Mouse (Mus musculus) urinary bladder, postnatal 36 days (tissue): ENCODE data around the gene Pskh1.
A peak's percentile ranks its signal among the peaks of the same experiment; 100 is the strongest.

Experiments
- DNase-seq, 2 experiments: peaks; one replicate each; pipeline ENCODE4 v3.0.0; 2022; ENCODE audit warnings: low spot score in 2 of 2, mixed read lengths in 1 of 2

Gene Pskh1

GRCm38 (mm10) chr8:105957813-105958212 is 57.6 kb downstream of the Pskh1 start:
- DNase-seq = no peak

- DNase-seq = peak; percentile 89
Measured at GRCm38 (mm10) chr8:105959350-105959749, 59.1 kb downstream of the Pskh1 start.

DNA sequence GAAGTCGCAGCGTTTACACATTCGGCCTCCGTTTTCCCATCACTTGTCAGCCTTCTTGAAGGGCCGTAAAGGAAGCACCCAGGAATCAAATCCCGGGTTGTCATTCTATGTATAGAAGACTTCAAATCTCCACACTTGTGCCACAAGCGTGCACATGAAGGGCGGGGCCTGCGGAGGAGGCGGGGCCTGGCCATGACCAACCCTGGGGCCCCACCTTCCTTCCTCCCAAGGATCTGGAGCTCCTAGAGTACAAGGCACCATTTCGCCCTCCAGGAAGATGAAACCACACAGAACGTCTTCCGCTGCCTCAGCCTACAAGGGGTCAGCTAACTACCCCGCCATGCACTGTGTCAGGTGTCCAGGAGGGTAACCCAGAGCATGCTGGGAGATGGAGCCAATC is 60.9 kb downstream of the Pskh1 start:
- DNase-seq = no peak

DNA sequence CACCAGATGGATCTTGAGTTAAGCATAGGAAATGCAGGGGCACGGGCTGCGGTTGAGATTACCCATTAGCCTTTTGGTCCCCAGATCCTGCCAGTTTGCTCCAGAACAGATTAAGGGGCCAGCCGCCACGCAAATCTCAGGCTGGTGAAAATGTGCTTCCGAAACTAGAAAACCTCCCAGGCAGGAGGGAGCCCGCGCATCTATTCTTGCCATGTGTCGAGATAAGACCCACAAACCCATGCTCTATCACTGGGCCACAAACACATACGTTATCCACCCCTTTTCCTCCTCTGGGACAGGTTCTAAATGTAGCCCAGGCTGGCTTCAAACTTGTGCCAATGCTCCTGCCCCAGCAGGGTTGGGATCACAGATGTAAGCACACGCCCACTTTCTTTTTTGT is 61.3 kb downstream of the Pskh1 start:
- no peak for DNase-seq

GRCm38 (mm10) chr8:105964506-105965265 is 64.4 kb downstream of the Pskh1 start:
- DNase-seq = no peak

DNA sequence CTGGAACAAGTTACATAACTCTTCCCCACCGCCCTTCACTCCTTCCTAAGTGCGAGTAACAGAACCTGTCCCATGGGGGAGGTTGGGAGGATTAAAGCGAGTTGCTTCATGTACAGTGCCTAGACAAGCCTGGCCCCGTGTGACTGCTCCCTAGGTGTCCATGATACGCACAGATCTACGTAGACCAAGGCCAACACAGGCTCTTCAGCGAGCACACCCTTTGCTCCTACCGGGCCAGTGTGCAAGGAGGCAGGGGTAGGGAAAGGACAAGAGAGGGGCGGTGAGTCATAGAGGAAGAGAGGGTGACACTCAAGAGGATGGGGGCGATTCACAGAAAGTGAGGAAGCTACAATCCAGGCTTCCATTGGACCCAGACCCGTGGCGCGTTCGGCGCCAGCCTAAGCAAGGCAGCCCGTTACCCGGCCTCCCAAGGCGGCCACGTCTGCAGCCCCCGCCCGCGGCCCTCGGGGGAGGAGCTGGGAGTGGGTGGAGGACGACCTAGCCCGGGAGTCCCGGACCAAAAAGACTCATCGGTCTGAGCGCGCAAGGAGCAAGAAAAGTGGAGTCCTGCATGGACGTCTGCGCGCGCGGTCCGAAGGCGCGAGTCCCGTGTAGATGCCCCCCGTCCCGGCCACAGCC is 65.1 kb downstream of the Pskh1 start:
- peak; percentile 43 to 52 for DNase-seq

GRCm38 (mm10) chr8:105965905-105966341 is 65.7 kb downstream of the Pskh1 start, which contains the start of gene Slc12a4:
Gene Slc12a4 (minus strand): TSS chr8:105966097.
- DNase-seq = peak; percentile 65 to 72

- peak in 1 of 2 experiments; percentile 40 for DNase-seq
Measured at GRCm38 (mm10) chr8:105966692-105967311, 66.6 kb downstream of the Pskh1 start.

DNA sequence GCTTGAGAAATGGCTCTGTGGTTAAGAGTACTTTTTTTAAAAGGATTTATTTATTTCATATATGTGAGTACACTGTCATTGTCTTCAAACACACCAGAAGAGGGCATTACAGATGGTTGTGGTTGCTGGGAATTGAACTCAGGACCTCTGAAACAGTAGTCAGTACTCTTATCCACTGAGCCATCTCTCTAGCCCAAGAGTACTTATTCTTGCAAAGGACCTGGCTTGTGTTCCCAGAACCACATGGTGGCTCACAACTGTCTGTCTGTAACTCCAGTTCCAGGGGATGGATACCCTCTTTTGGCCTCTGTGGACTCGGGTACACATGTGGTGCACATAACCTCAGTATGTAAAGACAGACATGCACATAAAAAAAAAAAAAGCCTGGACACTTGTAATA is 69.1 kb downstream of the Pskh1 start:
- no peak for DNase-seq

DNA sequence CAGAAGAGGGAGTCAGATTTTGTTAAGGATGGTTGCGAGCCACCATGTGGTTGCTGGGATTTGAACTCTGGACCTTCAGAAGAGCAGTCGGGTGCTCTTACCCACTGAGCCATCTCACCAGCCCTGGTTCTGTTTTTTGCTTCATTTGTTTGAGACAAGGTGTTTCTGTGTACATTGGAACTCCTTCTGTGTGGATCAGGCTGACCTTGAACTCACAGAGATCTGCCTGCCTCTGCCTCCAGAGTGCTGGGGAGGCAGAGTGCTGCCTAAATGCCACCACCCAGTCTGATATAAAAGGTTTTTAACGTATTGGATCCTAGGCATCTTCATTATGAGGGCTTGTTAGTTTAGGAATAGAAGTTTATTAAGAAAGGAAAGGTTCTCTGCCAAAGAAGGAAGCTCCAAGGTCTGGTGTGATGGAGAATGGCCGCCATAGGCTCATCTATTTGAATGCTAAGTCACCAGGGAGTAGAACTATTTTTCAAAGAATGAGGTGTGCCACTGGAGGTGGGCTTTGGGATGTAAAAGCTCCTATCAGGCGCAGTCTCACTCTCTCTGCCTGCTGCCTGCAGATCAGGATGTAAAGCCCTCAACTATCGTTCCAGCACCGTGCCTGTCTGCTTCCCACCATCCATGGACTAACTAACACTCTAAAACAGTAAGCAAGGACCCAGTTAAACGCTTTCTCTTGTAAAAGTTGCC is 70.9 kb downstream of the Pskh1 start:
- DNase-seq = no peak

DNA sequence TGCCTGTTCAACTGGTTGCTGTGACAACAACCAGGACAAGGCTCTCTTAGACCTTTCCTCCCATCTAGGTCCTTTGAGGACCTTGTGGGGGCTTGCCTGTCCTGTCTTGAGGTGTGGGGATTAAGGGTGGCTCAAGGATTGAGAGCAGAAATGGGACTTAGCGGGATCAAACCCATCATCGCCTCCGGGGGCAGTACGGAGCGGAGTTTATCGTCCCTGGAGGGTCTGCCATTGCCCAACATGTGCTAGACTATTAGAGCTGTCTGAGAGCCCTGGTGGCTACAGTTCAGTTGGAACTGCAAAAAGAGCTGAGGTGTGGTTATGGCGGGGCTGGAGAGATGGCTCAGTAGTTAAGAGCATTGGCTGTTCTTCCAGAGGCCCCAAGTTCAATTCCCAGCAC is 75.1 kb downstream of the Pskh1 start:
- DNase-seq = no peak

DNA sequence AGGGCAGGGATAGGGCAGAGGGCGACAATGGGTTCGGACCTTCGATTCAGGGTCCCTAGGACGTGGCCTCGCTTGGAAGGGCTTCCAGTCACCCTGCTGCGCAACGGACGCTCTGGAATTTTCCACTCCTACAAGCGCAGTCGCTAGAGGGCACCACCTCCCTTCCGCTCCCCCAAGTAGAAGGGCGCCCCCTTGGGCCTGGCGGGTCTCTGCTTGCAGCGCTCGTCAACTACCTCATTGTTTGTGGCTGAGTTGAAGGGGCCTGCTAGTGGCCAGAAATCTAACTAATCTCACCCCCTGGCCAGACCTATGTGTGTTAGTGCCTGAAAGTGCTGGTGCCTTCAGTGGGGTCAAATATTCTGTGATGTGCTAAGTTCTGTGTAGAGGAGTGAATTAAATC is 79.1 kb downstream of the Pskh1 start, which contains the start of gene Dpep3:
Dpep3 (minus strand) TSS at position 105 of the 400 bp plus-strand sequence.
- DNase-seq = no peak

DNA sequence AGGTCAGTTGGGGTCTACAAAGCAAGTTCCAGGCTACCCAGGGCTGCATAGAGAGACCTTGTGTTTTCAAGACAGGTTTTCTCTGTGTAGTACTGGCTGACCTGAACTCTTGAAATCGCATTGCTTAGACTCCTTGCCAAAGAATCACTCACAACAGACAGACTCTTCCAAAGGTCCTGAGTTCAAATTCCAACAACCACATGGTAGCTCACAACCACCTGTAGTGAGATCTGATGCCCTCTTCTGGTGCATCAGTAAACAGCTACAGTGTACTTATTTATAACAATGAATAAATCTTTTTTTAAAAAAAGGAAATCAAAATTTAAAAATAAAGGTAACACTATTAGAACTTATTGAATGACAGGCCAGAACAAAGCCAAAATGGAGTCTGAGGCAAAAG is 80.9 kb downstream of the Pskh1 start:
- DNase-seq = no peak
